Mouse (Mus musculus) NIH3T3 (cell line): ENCODE data around the gene Pramef8.
"Not testable (repeated sequence)": the region's sequence is repeated elsewhere in the genome, so short reads cannot be mapped to it uniquely, and the experiment has no call there.

ENCODE experiments used
- DNase-seq: peaks from one replicate; pipeline ENCODE4 v3.0.0-alpha.2; 2012; ENCODE audit warnings: low read depth

Pramef8 gene

GRCm38 (mm10) chr4:143412219-143413092 is at the start of gene Pramef8:
Gene Pramef8, plus strand, starts transcription at chr4:143412426.
- DNase-seq: peak; percentile 95

GRCm38 (mm10) chr4:143366415-143367041 is 45.7 kb upstream of the Pramef8 start:
- no peak for DNase-seq

GRCm38 (mm10) chr4:143379480-143379879 is 32.7 kb upstream of the Pramef8 start:
- no peak for DNase-seq

- DNase-seq: no peak
These were observed 32.1 kb upstream of the Pramef8 start for GRCm38 (mm10) chr4:143379931-143380715.

- DNase-seq: peak; percentile 74
These were observed 31.6 kb upstream of the Pramef8 start for GRCm38 (mm10) chr4:143380716-143381004.

- no peak for DNase-seq
These were observed 30.1 kb upstream of the Pramef8 start for GRCm38 (mm10) chr4:143382163-143382562.

GRCm38 (mm10) chr4:143383646-143384045 is 28.6 kb upstream of the Pramef8 start:
- DNase-seq: peak; percentile 34

- no peak for DNase-seq
These were observed 23.1 kb upstream of the Pramef8 start for GRCm38 (mm10) chr4:143388955-143389702.

GRCm38 (mm10) chr4:143394181-143394580 is 18.0 kb upstream of the Pramef8 start, which contains the start of gene Pramel1:
Gene Pramel1, plus strand, starts transcription at chr4:143394428.
- DNase-seq: no peak

GRCm38 (mm10) chr4:143411566-143412218 is 534 bp upstream of the Pramef8 start:
- DNase-seq: peak; percentile 40

GRCm38 (mm10) chr4:143413621-143414020 is 1.4 kb downstream of the Pramef8 start:
- no peak for DNase-seq

- DNase-seq: no peak
These were observed 1.9 kb downstream of the Pramef8 start for GRCm38 (mm10) chr4:143414121-143414520.

GRCm38 (mm10) chr4:143426770-143427169 is 14.5 kb downstream of the Pramef8 start:
- not testable (repeated sequence) for DNase-seq

- DNase-seq: no peak
These were observed 38.0 kb downstream of the Pramef8 start, which contains the start of gene Oog4 for GRCm38 (mm10) chr4:143450224-143450623. Gene Oog4, minus strand, starts transcription at chr4:143450324.
